Mouse (Mus musculus) liver, adult 2 months (tissue): ENCODE data around the gene Tgm1. TPM values are rescaled to one million over a fixed set of nuclear protein-coding genes. Genes with fewer than 3 reads are reported as not detected.

ENCODE experiments used
- DNase-seq: peaks from one replicate; pipeline ENCODE4 v3.0.0-alpha.2; 2011; ENCODE audit warnings: low read depth, low spot score; ENCODE audit errors: extremely low read depth
- H3K27ac ChIP-seq: fragments of 200-500 bp; replicated peaks from 2 replicates; pipeline ENCODE4 v1.5.1; 2012; ENCODE audit warnings: low read depth, mild to moderate bottlenecking, control low read depth, inconsistent platforms, low read length; ENCODE audit not compliant: insufficient read depth
- H3K27me3 ChIP-seq: fragments of 200-500 bp; 2 replicates; pipeline ENCODE4 v1.6.1; 2012; ENCODE audit warnings: mild to moderate bottlenecking, moderate library complexity, low read length, inconsistent platforms; ENCODE audit not compliant: control insufficient read depth, insufficient read depth
- H3K36me3 ChIP-seq: fragments of 200-500 bp; 2 replicates; pipeline ENCODE4 v1.6.1; 2012; ENCODE audit warnings: low read length, inconsistent platforms; ENCODE audit not compliant: control insufficient read depth, insufficient read depth
- H3K4me1 ChIP-seq: fragments of 200-500 bp; 2 replicates; pipeline ENCODE4 v1.6.1; 2011; ENCODE audit warnings: low read length; ENCODE audit not compliant: control insufficient read depth, insufficient read depth
- H3K4me3 ChIP-seq: fragments of 200-500 bp; 2 replicates; pipeline ENCODE4 v1.5.1; 2011; ENCODE audit warnings: low read depth, mild to moderate bottlenecking, control low read depth, low read length, moderate library complexity; ENCODE audit not compliant: insufficient read depth
- H3K79me2 ChIP-seq: fragments of 200-500 bp; 2 replicates; pipeline ENCODE4 v1.6.1; 2012; ENCODE audit warnings: inconsistent platforms, mild to moderate bottlenecking, low read length, moderate library complexity; ENCODE audit not compliant: control insufficient read depth, insufficient read depth
- H3K9ac ChIP-seq: fragments of 200-500 bp; 2 replicates; pipeline ENCODE4 v1.6.1; 2012; ENCODE audit warnings: low read depth, mild to moderate bottlenecking, control low read depth, inconsistent platforms, low read length
- CTCF ChIP-seq: fragments of 200-500 bp; IDR thresholded peaks from 2 replicates; pipeline ENCODE4 v1.5.1; 2011; ENCODE audit warnings: low read depth, low read length, control low read depth
- POLR2A ChIP-seq: fragments of 200-500 bp; IDR thresholded peaks from 2 replicates; pipeline ENCODE4 v1.6.1; 2011; ENCODE audit warnings: low read length, control low read depth; ENCODE audit not compliant: insufficient read depth; ENCODE audit errors: extremely low read depth
- WGBS: fragments of 180-500 bp; shearing (Covaris S2); methylation state at CpG from one replicate; pipeline ENCODE4 v1.1.7; 2018; 5-methylcytosine and 5-hydroxymethylcytosine counted together
- polyA plus RNA-seq: library from polyadenylated mRNA; depleted of rRNA; stranded (reverse); fragments of >200 nt; gene quantifications from 2 replicates; pipeline ENCODE4 v1.2.3, GENCODE M21; 2012; rRNA removed
- total RNA-seq: library from RNA; depleted of rRNA; stranded (reverse); fragments of >200 nt; gene quantifications from 2 replicates; pipeline ENCODE4 v1.2.3, GENCODE M21; 2014; rRNA removed

Tgm1 gene
- total and polyA plus RNA-seq, 2 experiments: 7.9 to 22.8 TPM

GRCm38 (mm10) chr14:55660636-55661035 is 53.1 kb downstream of the Tgm1 start:
- Histone ChIP-seq H3K4me3 (peak overlapping the region; percentile 74; the same call in 1 of the 2 replicates), H3K27ac (no peak overlapping the region), H3K79me2 (peaks cover 2% of the 10 kb centered on the region; the same call in 1 of the 2 replicates), H3K9ac (no peak overlapping the region), H3K27me3 (no peaks in the 10 kb centered on the region), H3K4me1 (no peaks in the 10 kb centered on the region; the same call in 1 of the 2 replicates), H3K36me3 (peaks cover 10% of the 10 kb centered on the region; the same call in 1 of the 2 replicates)
- WGBS: 75% methylated on average over 2 of the region's 2 CpGs
- no peak for TF ChIP-seq CTCF
- TF ChIP-seq POLR2A: no peak
- no peak for DNase-seq

DNA sequence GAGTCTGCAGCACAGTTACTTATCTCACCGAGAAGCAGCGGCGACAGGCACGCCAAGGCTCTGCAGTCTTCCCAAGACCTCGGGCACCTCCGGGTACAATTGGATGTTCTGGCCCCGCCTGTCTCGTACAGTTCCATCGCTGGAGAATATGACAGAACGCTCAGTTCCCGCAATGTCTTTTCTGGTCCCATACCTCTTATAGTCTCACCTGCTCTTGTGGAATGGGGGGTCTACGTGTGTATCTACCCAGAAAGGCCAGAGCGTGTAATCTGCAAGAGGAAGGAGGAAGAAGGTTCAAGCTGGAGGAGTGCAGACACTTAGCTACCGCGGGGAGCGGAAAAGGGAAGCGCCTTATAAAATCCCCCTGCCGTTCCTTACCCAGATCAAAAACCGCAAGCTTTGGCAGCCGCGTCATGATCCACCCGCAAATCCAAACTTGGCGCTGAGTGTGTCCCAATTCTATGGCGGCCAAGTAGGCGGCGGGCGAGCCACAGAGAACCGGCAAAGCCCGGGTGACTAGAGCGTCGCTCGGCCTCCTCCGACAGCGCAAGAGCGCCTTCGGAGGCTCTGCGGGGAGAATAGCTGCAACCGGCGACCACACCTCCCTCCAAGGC is 53.7 kb downstream of the Tgm1 start, which contains the start of gene Mdp1:
Gene Mdp1, minus strand, starts transcription at position 549 of the 614 bp plus-strand sequence.
- WGBS: under 1% methylated on average over 39 of the region's 39 CpGs
- H3K4me1 ChIP-seq: no peaks in the 10 kb centered on the region; the same call in 1 of the 2 replicates

GRCm38 (mm10) chr14:55658011-55658410 is 55.7 kb downstream of the Tgm1 start:
- 85% methylated on average over 5 of the region's 5 CpGs for WGBS

More for the DNA sequence above, 53.7 kb downstream of the Tgm1 start, which contains the start of gene Mdp1:
- peak; percentile 74 for TF ChIP-seq CTCF
- no peak for TF ChIP-seq POLR2A
- Histone ChIP-seq H3K27me3 (no peaks in the 10 kb centered on the region), H3K4me3 (peak within 1 kb of the TSS; percentile 74), H3K27ac (peak within 1 kb of the TSS; percentile 37; the same call in 1 of the 2 replicates), H3K36me3 (peaks cover 10% of the 10 kb centered on the region; the same call in 1 of the 2 replicates), H3K79me2 (no peaks in the 10 kb centered on the region), H3K9ac (peak within 1 kb of the TSS; percentile 75)
- peak; percentile 76 for DNase-seq

GRCm38 (mm10) chr14:55656935-55657334 is 56.8 kb downstream of the Tgm1 start:
- TF ChIP-seq CTCF (no peak), POLR2A (no peak)
- Histone ChIP-seq H3K27me3 (no peaks in the 10 kb centered on the region), H3K9ac (no peak overlapping the region), H3K4me1 (no peaks in the 10 kb centered on the region; the same call in 1 of the 2 replicates), H3K79me2 (no peaks in the 10 kb centered on the region), H3K4me3 (no peak overlapping the region), H3K27ac (no peak overlapping the region), H3K36me3 (peaks cover 4% of the 10 kb centered on the region; the same call in 1 of the 2 replicates)
- no peak for DNase-seq
- 82% methylated on average over 3 of the region's 3 CpGs for WGBS

More at GRCm38 (mm10) chr14:55658011-55658410, 55.7 kb downstream of the Tgm1 start:
- H3K79me2 ChIP-seq: no peaks in the 10 kb centered on the region
- H3K4me3 ChIP-seq: no peak overlapping the region
- peaks cover 7% of the 10 kb centered on the region; the same call in 1 of the 2 replicates for H3K36me3 ChIP-seq
- H3K9ac ChIP-seq: no peak overlapping the region
- no peak for DNase-seq
- TF ChIP-seq POLR2A: no peak
- TF ChIP-seq CTCF: no peak
- no peaks in the 10 kb centered on the region for H3K27me3 ChIP-seq
- no peaks in the 10 kb centered on the region; the same call in 1 of the 2 replicates for H3K4me1 ChIP-seq
- no peak overlapping the region for H3K27ac ChIP-seq

DNA sequence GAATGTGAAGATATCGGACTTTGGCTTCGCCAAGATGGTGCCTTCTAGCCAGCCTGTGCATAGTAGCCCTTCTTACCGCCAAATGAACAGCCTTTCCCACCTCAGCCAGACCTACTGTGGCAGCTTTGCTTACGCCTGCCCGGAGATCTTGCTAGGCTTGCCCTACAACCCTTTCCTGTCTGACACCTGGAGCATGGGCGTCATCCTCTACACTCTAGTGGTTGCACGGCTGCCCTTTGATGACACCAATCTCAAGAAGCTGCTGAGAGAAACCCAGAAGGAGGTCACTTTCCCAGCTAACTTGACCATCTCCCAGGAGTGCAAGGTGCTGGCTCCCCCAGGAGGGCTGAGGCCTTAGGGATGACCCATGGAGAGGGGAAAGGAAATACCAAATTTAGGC is 62.2 kb downstream of the Tgm1 start:
- no peaks in the 10 kb centered on the region for H3K27me3 ChIP-seq
- no peaks in the 10 kb centered on the region for H3K4me1 ChIP-seq
- no peak overlapping the region for H3K4me3 ChIP-seq
- H3K27ac ChIP-seq: no peak overlapping the region
- DNase-seq: no peak
- H3K36me3 ChIP-seq: no peaks in the 10 kb centered on the region
- H3K79me2 ChIP-seq: no peaks in the 10 kb centered on the region
- WGBS: 89% methylated on average over 7 of the region's 7 CpGs
- TF ChIP-seq POLR2A (no peak), CTCF (no peak)
- H3K9ac ChIP-seq: no peak overlapping the region

Other genes starting within 250 kb of the Tgm1 start
Only the 30 nearest of the 37 such genes appear.
- 1.2 and 3.2 TPM in 2 replicates for gene Pck2, start 173.7 kb downstream of the Tgm1 start, total RNA-seq
- 2.4 and 7.3 TPM in 2 replicates for gene Pck2, start 173.7 kb downstream of the Tgm1 start, polyA plus RNA-seq
- 305 and 330 TPM in 2 replicates for gene Dcaf11, start 153.9 kb downstream of the Tgm1 start, total RNA-seq
- 263 and 363 TPM in 2 replicates for gene Dcaf11, start 153.9 kb downstream of the Tgm1 start, polyA plus RNA-seq
- not detected in 2 replicates for gene A730061H03Rik, start 153.5 kb downstream of the Tgm1 start, total RNA-seq
- gene A730061H03Rik, start 153.5 kb downstream of the Tgm1 start, polyA plus RNA-seq: 0.42 and 0.62 TPM in 2 replicates
- gene Fitm1, start 138.3 kb downstream of the Tgm1 start, total RNA-seq: 3.8 and 7.5 TPM in 2 replicates
- 45.7 and 60.2 TPM in 2 replicates for gene Fitm1, start 138.3 kb downstream of the Tgm1 start, polyA plus RNA-seq
- gene Psme1, start 135.8 kb downstream of the Tgm1 start, total RNA-seq: 78.5 and 94.2 TPM in 2 replicates
- gene Psme1, start 135.8 kb downstream of the Tgm1 start, polyA plus RNA-seq: 46.9 and 59.9 TPM in 2 replicates
- gene Emc9, start 128.6 kb downstream of the Tgm1 start, total RNA-seq: 32.7 and 36.1 TPM in 2 replicates
- 46.8 and 57.2 TPM in 2 replicates for gene Emc9, start 128.6 kb downstream of the Tgm1 start, polyA plus RNA-seq
- gene Psme2, start 122.8 kb downstream of the Tgm1 start, total RNA-seq: 110 and 142 TPM in 2 replicates
- 55.9 and 56.9 TPM in 2 replicates for gene Psme2, start 122.8 kb downstream of the Tgm1 start, polyA plus RNA-seq
- gene Rnf31, start 122.2 kb downstream of the Tgm1 start, total RNA-seq: 4.9 and 8.0 TPM in 2 replicates
- gene Rnf31, start 122.2 kb downstream of the Tgm1 start, polyA plus RNA-seq: 15.4 and 20.4 TPM in 2 replicates
- gene Irf9, start 110.4 kb downstream of the Tgm1 start, total RNA-seq: 21.1 and 24.2 TPM in 2 replicates
- gene Irf9, start 110.4 kb downstream of the Tgm1 start, polyA plus RNA-seq: 36.8 and 45.0 TPM in 2 replicates
- 0.34 and 0.46 TPM in 2 replicates for gene Rec8, start 95.9 kb downstream of the Tgm1 start, total RNA-seq
- 0.54 and 2.3 TPM in 2 replicates for gene Rec8, start 95.9 kb downstream of the Tgm1 start, polyA plus RNA-seq
- 16.8 and 32.6 TPM in 2 replicates for gene Ipo4, start 78.0 kb downstream of the Tgm1 start, total RNA-seq
- 42.0 and 53.0 TPM in 2 replicates for gene Ipo4, start 78.0 kb downstream of the Tgm1 start, polyA plus RNA-seq
- 1.1 and 2.1 TPM in 2 replicates for gene Gm49378, start 76.0 kb downstream of the Tgm1 start, total RNA-seq
- 7.0 and 7.9 TPM in 2 replicates for gene Gm49378, start 76.0 kb downstream of the Tgm1 start, polyA plus RNA-seq
- 46.5 and 62.0 TPM in 2 replicates for gene Tm9sf1, start 70.1 kb downstream of the Tgm1 start, total RNA-seq
- gene Tm9sf1, start 70.1 kb downstream of the Tgm1 start, polyA plus RNA-seq: 66.3 and 70.4 TPM in 2 replicates
- 0.09 and 0.47 TPM in 2 replicates for gene Tssk4, start 63.7 kb downstream of the Tgm1 start, total RNA-seq
- 0.18 and 0.24 TPM in 2 replicates for gene Tssk4, start 63.7 kb downstream of the Tgm1 start, polyA plus RNA-seq
- gene Mdp1, start 53.4 kb downstream of the Tgm1 start, total RNA-seq: 10.1 and 10.3 TPM in 2 replicates
- 9.8 and 10.5 TPM in 2 replicates for gene Mdp1, start 53.4 kb downstream of the Tgm1 start, polyA plus RNA-seq
- 13.1 and 14.9 TPM in 2 replicates for gene Gmpr2, start 42.0 kb downstream of the Tgm1 start, total RNA-seq
- 9.9 and 11.6 TPM in 2 replicates for gene Gmpr2, start 42.0 kb downstream of the Tgm1 start, polyA plus RNA-seq
- 94.7 and 99.4 TPM in 2 replicates for gene Nedd8, start 41.8 kb downstream of the Tgm1 start, total RNA-seq
- 209 and 225 TPM in 2 replicates for gene Nedd8, start 41.8 kb downstream of the Tgm1 start, polyA plus RNA-seq
- 7.7 and 8.5 TPM in 2 replicates for gene Tinf2, start 32.1 kb downstream of the Tgm1 start, total RNA-seq
- gene Tinf2, start 32.1 kb downstream of the Tgm1 start, polyA plus RNA-seq: 8.1 and 8.2 TPM in 2 replicates
- 28.7 and 31.5 TPM in 2 replicates for gene Rabggta, start 8.3 kb upstream of the Tgm1 start, total RNA-seq
- gene Rabggta, start 8.3 kb upstream of the Tgm1 start, polyA plus RNA-seq: 64.0 and 65.1 TPM in 2 replicates
- 109 and 140 TPM in 2 replicates for gene Dhrs1, start 31.8 kb upstream of the Tgm1 start, total RNA-seq
- 263 and 286 TPM in 2 replicates for gene Dhrs1, start 31.8 kb upstream of the Tgm1 start, polyA plus RNA-seq
- 11.0 and 13.0 TPM in 2 replicates for gene Nop9, start 31.8 kb upstream of the Tgm1 start, total RNA-seq
- 11.8 and 15.1 TPM in 2 replicates for gene Nop9, start 31.8 kb upstream of the Tgm1 start, polyA plus RNA-seq
- 101 and 128 TPM in 2 replicates for gene Cideb, start 44.5 kb upstream of the Tgm1 start, total RNA-seq
- 483 and 586 TPM in 2 replicates for gene Cideb, start 44.5 kb upstream of the Tgm1 start, polyA plus RNA-seq
- gene Ltb4r2, start 47.5 kb upstream of the Tgm1 start, total RNA-seq: 0.74 and 0.94 TPM in 2 replicates
- 1.9 and 2.6 TPM in 2 replicates for gene Ltb4r2, start 47.5 kb upstream of the Tgm1 start, polyA plus RNA-seq
- 0.28 and 0.34 TPM in 2 replicates for gene Ltb4r1, start 52.0 kb upstream of the Tgm1 start, total RNA-seq
- gene Ltb4r1, start 52.0 kb upstream of the Tgm1 start, polyA plus RNA-seq: 0.80 and 1.4 TPM in 2 replicates
- 2.4 and 3.6 TPM in 2 replicates for gene Adcy4, start 70.2 kb upstream of the Tgm1 start, total RNA-seq
- gene Adcy4, start 70.2 kb upstream of the Tgm1 start, polyA plus RNA-seq: 3.3 and 4.5 TPM in 2 replicates
- gene Ripk3, start 74.9 kb upstream of the Tgm1 start, total RNA-seq: 0.94 and 1.8 TPM in 2 replicates
- 1.4 and 4.0 TPM in 2 replicates for gene Ripk3, start 74.9 kb upstream of the Tgm1 start, polyA plus RNA-seq
- gene Nfatc4, start 109.2 kb upstream of the Tgm1 start, total RNA-seq: 0.18 and 0.60 TPM in 2 replicates
- gene Nfatc4, start 109.2 kb upstream of the Tgm1 start, polyA plus RNA-seq: 0.30 and 0.43 TPM in 2 replicates
- 0.65 and 0.81 TPM in 2 replicates for gene Nynrin, start 140.1 kb upstream of the Tgm1 start, total RNA-seq
- 0.66 and 0.71 TPM in 2 replicates for gene Nynrin, start 140.1 kb upstream of the Tgm1 start, polyA plus RNA-seq
- 0.18 and 0.34 TPM in 2 replicates for gene Cbln3, start 170.5 kb upstream of the Tgm1 start, total RNA-seq
- gene Cbln3, start 170.5 kb upstream of the Tgm1 start, polyA plus RNA-seq: 0.49 and 0.64 TPM in 2 replicates
- gene Khnyn, start 171.0 kb upstream of the Tgm1 start, total RNA-seq: 29.8 and 32.5 TPM in 2 replicates
- 13.3 and 15.4 TPM in 2 replicates for gene Khnyn, start 171.0 kb upstream of the Tgm1 start, polyA plus RNA-seq